Mouse (Mus musculus): ENCODE results near the gene Tert.

- TF ChIP-seq TAL1 (IDR thresholded peaks at IDR 0.05; ENCODE audit: low read length) (no peak), GATA1 (IDR thresholded peaks at IDR 0.05; ENCODE audit: low read length) (no peak)
These were observed 69.8 kb downstream of the Tert start for GRCm38 (mm10) chr13:73696529-73696928.

Data from erythroblast, embryonic 14.5 days (primary cell).